Mouse (Mus musculus) ES-E14 (cell line): Measurements from ENCODE around the gene Ccdc148. TPM values are rescaled to one million over a fixed set of nuclear protein-coding genes. Genes with fewer than 3 reads are reported as not detected.
A peak's percentile ranks its signal among the peaks of the same experiment; 100 is the strongest.

Source experiments
- DNase-seq: peaks from one replicate; pipeline ENCODE4 v3.0.0-alpha.2; 2013; ENCODE audit warnings: low read depth, low spot score
- H3K27ac ChIP-seq: 2 replicates; pipeline ENCODE4 v1.5.1; 2012; ENCODE audit warnings: low read depth, mild to moderate bottlenecking, low read length, moderate library complexity, mixed read lengths; ENCODE audit not compliant: poor library complexity, insufficient read depth, severe bottlenecking
- H3K36me3 ChIP-seq: 2 replicates; pipeline ENCODE4 v1.6.1; 2012; ENCODE audit warnings: mild to moderate bottlenecking, low read length, moderate library complexity, mixed read lengths; ENCODE audit not compliant: control insufficient read depth, poor library complexity, insufficient read depth, severe bottlenecking
- H3K4me1 ChIP-seq, 2 experiments: fragments of 150-350 bp in 1 of 2; sonication (generic) in 1 of 2; 2 replicates each; pipeline ENCODE4 v1.6.1; 2012; ENCODE audit warnings: low read length in 2 of 2, mild to moderate bottlenecking in 1 of 2, mixed read lengths in 1 of 2; ENCODE audit not compliant: control insufficient read depth in 2 of 2, insufficient read depth in 2 of 2, poor library complexity in 1 of 2
- H3K4me3 ChIP-seq, 2 experiments: fragments of 150-350 bp in 1 of 2; sonication (generic) in 1 of 2; 2 replicates each; pipeline ENCODE4 v1.5.1; 2012; ENCODE audit warnings: low read length in 2 of 2, low read depth in 1 of 2, mild to moderate bottlenecking in 1 of 2, mixed read lengths in 1 of 2; ENCODE audit not compliant: insufficient read depth in 1 of 2, poor library complexity in 1 of 2, severe bottlenecking in 1 of 2
- H3K9ac ChIP-seq: 2 replicates; pipeline ENCODE4 v1.6.1; 2012; ENCODE audit warnings: low read depth, mild to moderate bottlenecking, low read length, mixed read lengths; ENCODE audit not compliant: poor library complexity, insufficient read depth, severe bottlenecking
- H3K9me3 ChIP-seq: fragments of 150-350 bp; sonication (generic); 2 replicates; pipeline ENCODE4 v1.6.1; 2012; ENCODE audit warnings: low read depth, mild to moderate bottlenecking, low read length; ENCODE audit not compliant: control insufficient read depth, insufficient read depth
- CHD2 ChIP-seq: IDR thresholded peaks from 2 replicates; pipeline ENCODE4 v1.6.1; 2014; ENCODE audit warnings: mild to moderate bottlenecking, low read depth, low read length, inconsistent platforms
- HCFC1 ChIP-seq: IDR thresholded peaks from 2 replicates; pipeline ENCODE4 v1.6.1; 2012; ENCODE audit warnings: low read length, inconsistent platforms, borderline replicate concordance; ENCODE audit not compliant: insufficient read depth
- MAFK ChIP-seq: IDR thresholded peaks from 2 replicates; pipeline ENCODE4 v1.6.1; 2014; ENCODE audit warnings: mild to moderate bottlenecking, low read depth, low read length, inconsistent platforms; ENCODE audit not compliant: insufficient read depth
- ZC3H11A ChIP-seq: IDR thresholded peaks from 2 replicates; pipeline ENCODE4 v1.6.1; 2012; ENCODE audit warnings: low read depth, mild to moderate bottlenecking, inconsistent platforms, low read length, borderline replicate concordance
- ZNF384 ChIP-seq: IDR thresholded peaks from 2 replicates; pipeline ENCODE4 v1.6.1; 2012; ENCODE audit warnings: low read depth, low read length, inconsistent platforms
- in situ Hi-C, 2 experiments: fragments of 600-800 bp; cut with MboI; formaldehyde crosslinking; loops; one replicate each; pipeline ENCODE4 v1.15.1; 2025; ENCODE audit warnings: low sequenced_read_pairs in 2 of 2, inconsistent platforms in 1 of 2; ENCODE audit not compliant: unreplicated experiment in 2 of 2
- total RNA-seq: library from RNA; depleted of rRNA; stranded (reverse); fragments of 300-350 nt; gene quantifications from 2 replicates; pipeline ENCODE4 v1.2.3, GENCODE M21; 2012; rRNA removed

Gene Ccdc148
- total RNA-seq = 0.21 and 0.27 TPM in 2 replicates

DNA sequence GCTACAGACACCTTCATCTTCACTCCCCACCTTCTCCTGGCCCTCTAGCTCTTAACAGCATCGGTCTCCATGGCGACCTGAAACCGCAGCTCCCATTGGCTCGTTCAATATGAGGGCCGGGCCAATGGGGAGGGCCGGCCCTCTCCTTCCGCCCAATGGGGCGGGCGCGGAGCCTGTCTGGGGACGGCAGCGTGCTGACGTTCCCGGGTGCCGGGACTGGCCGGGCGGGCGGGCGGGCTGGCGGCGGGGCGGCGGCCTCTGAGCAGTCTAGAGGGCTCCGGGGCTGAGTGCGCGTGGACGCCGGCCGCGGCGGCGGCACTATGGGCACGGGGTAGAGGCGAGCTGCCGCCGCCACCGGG lies at the start of gene Ccdc148, which contains the start of gene Pkp4:
TSS of gene Ccdc148 (minus strand) at position 79 of the 359 bp plus-strand sequence.
TSS of gene Pkp4 (plus strand) at position 246 of the 359 bp plus-strand sequence.
- no peaks in the 10 kb centered on the region for H3K9me3 ChIP-seq
- no peaks in the 10 kb centered on the region for H3K36me3 ChIP-seq
- TF ChIP-seq MAFK (no peak), ZC3H11A (no peak), ZNF384 (no peak), CHD2 (no peak; the same call in 1 of the 2 replicates), HCFC1 (no peak)
- H3K27ac ChIP-seq = peak within 1 kb of the TSS; percentile 59
- H3K4me1 ChIP-seq = peaks cover 3 to 9% of the 10 kb centered on the region in 2 experiments; a peak in 3 of 4 replicates
- peak; percentile 95 for DNase-seq
- in situ Hi-C loops = no loop called here
- peak within 1 kb of the TSS; percentile 87 for H3K9ac ChIP-seq
- H3K4me3 ChIP-seq = peak within 1 kb of the TSS; percentile 87 to 88

DNA sequence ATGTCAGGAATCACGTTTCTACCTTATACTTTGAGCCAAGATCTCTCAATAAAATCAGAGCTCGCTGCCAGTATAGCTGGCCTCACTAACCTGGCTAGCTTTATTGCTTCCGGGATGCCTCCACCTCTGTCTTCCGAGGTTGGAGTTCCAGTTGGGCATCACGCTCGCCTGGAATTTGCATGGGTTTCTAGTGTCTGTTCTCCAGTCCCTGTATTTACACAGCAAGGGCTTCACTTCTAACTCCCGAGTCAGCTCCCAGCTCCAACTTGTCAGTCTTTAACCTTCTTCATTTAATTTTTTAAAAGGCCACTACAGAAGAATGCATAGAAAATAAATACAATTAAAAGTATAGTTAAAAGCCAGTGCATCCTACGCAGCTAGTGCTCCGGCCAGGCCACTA lies 47.8 kb upstream of the Ccdc148 start:
- Histone ChIP-seq H3K9ac (no peak overlapping the region), H3K36me3 (peaks cover 3% of the 10 kb centered on the region; the same call in 1 of the 2 replicates), H3K4me1 (peaks cover 0 to 4% of the 10 kb centered on the region in 2 experiments; a peak in 1 of 4 replicates), H3K9me3 (no peaks in the 10 kb centered on the region), H3K4me3 (no peak overlapping the region), H3K27ac (no peak overlapping the region)
- DNase-seq = no peak
- in situ Hi-C loops = no loop called here
- no peak for TF ChIP-seq MAFK
- no peak for TF ChIP-seq HCFC1
- no peak for TF ChIP-seq CHD2
- no peak for TF ChIP-seq ZNF384
- TF ChIP-seq ZC3H11A = no peak

DNA sequence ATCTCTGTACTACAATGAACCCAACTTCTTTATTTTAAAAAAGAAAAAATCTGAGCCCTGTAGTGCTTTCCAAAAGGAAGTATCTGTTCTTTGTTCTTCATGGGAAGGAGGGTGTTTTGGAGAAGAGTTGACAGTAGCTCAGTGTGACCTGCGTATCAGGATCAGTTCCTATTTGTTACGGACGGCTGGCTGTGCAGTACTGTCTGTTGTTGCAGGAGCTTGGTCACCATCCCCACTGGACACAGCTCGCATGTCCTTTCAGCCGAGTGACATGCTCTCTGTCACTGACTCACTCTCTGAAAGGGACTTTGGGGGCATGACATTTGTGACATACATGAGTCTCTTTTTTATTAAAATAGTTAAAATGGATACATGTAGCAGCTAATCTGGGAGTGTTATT lies 47.2 kb upstream of the Ccdc148 start:
- no peak overlapping the region for H3K9ac ChIP-seq
- H3K4me1 ChIP-seq = peaks cover 0 to 9% of the 10 kb centered on the region in 2 experiments; a peak in 1 of 4 replicates
- TF ChIP-seq ZNF384 (no peak), HCFC1 (no peak), MAFK (no peak), ZC3H11A (no peak), CHD2 (no peak)
- in situ Hi-C loops = no loop called here
- H3K27ac ChIP-seq = no peak overlapping the region
- H3K9me3 ChIP-seq = no peaks in the 10 kb centered on the region
- H3K4me3 ChIP-seq = no peak overlapping the region
- peaks cover 3% of the 10 kb centered on the region; the same call in 1 of the 2 replicates for H3K36me3 ChIP-seq
- DNase-seq = no peak

DNA sequence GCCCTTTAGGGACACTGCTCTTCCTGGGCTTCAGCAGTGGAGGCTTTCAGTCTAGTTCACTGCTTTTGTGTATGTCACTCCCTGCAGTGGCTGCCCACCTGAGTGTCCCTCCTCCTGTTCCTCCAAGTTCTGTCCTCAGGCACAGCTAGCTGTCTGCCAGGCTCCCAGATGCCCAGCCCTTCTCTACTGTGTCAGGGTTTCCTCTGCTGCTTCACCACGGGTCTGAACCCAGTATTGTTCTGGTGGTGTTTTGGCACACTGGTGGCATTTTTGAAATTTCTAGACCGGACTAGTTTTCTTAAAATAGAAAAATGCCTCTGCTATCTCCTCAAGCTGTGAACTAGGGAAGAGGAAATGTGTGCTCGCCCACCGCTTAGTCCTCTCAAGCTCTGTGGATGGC lies 46.8 kb upstream of the Ccdc148 start:
- Histone ChIP-seq H3K9me3 (no peaks in the 10 kb centered on the region), H3K36me3 (peaks cover 3% of the 10 kb centered on the region; the same call in 1 of the 2 replicates), H3K4me1 (peaks cover 0 to 9% of the 10 kb centered on the region in 2 experiments; a peak in 1 of 4 replicates), H3K4me3 (no peak overlapping the region), H3K9ac (no peak overlapping the region), H3K27ac (no peak overlapping the region)
- TF ChIP-seq ZNF384 (no peak), ZC3H11A (no peak), HCFC1 (no peak), MAFK (no peak), CHD2 (no peak)
- in situ Hi-C loops = no loop called here
- DNase-seq = no peak

DNA sequence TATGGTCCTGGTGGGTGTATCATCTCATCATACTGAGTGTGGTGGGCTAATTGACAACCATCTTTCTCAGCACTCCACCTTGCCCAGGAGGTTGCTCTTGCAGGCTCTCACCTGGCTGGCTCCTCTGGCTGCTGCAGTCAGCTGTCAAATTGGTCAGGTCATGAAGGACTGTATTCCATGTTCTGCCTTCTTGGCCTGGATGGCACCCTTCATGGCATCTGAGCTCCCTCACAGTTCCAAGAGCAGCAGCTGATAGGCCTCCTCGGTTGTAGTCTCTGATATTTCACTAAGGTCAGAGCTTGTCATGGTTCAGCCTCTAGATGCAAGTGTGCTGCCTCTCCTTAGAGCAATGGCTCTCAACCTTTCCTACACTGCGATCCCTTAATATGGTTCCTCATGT lies 45.7 kb upstream of the Ccdc148 start:
- in situ Hi-C loops = no loop called here
- Histone ChIP-seq H3K4me3 (no peak overlapping the region), H3K27ac (no peak overlapping the region), H3K36me3 (peaks cover 3% of the 10 kb centered on the region; the same call in 1 of the 2 replicates), H3K9ac (no peak overlapping the region), H3K4me1 (peaks cover 0 to 9% of the 10 kb centered on the region in 2 experiments; a peak in 1 of 4 replicates), H3K9me3 (no peaks in the 10 kb centered on the region)
- DNase-seq = no peak
- TF ChIP-seq MAFK (no peak), ZNF384 (no peak), CHD2 (no peak), ZC3H11A (no peak), HCFC1 (no peak)
